Mouse (Mus musculus) MEL-GATA-1-ER (cell line): ENCODE measurements around the gene Ccna2.
"Not testable (repeated sequence)": the region's sequence is repeated elsewhere in the genome, so short reads cannot be mapped to it uniquely, and the experiment has no call there.

Experiments
- DNase-seq: peaks from one replicate; pipeline ENCODE4 v3.0.0-alpha.2; 2012; ENCODE audit warnings: low read depth; ENCODE audit errors: extremely low read depth

Ccna2 gene

DNA sequence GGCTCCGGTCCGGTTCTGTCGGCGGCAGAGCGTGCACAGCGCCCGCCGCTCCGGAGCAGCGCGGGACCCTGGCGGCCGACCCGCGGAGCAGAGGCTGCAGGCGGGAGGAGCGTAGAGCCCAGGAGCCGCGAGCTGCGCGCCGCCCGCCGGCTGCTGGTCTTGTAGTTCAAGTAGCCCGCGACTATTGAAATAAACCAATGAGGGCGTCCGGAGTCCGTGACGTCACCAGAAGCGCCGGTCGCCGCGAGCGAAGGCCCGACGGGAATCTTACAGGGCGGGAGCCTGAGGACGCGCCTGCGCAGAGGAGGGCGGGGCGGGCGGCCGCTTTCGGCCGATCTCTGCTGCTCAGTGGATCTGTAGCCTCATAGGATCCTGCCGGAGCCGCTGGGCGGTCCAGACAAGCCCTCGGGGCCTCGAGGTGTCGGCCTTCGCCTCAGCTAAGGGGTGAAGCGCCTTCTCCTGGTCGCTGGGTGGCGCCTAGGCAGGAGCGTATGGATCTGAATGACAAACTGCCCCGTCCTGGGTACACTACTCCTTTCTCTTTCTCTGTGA, at the start of gene Ccna2:
Gene Ccna2 (minus strand): TSS at position 324 of the 552 bp plus-strand sequence.
- DNase-seq = peak; percentile 96

DNA sequence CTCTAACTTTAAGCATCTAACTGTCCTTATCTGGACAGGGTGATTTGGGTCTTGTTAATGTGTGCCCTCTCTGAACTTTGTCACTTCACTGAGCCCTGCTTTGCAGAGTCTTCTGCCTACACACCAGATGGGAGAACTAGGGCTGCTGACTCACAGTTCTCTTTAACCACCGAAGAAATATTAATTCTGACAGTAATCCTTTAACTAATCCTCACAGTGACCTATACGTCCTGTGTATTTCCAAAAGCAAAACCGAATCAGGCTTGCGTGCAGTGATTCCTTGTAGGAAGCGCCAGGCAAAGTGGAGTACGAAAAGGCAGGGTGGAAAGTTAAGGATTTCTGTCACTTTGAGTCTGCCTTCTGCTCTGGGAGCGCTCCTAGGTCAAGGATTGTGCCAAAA, 46.2 kb upstream of the Ccna2 start:
- DNase-seq = no peak

DNA sequence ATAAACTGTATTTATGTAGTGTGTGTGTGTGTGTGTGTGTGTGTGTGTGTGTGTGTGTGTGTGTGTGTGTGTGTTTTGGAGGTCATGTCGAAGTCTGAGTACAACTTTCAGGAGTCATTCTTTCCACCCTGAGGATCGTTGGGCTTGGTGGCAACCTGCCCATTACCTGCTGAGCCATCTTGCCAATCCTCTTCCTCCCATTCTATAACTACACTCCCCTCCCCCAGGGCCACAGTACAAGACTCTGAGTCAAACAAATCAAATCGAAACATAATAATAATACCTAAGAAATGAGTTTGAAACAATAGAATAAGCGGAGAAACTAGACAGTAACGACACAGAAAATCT, 41.9 kb upstream of the Ccna2 start:
- DNase-seq = no peak

DNA sequence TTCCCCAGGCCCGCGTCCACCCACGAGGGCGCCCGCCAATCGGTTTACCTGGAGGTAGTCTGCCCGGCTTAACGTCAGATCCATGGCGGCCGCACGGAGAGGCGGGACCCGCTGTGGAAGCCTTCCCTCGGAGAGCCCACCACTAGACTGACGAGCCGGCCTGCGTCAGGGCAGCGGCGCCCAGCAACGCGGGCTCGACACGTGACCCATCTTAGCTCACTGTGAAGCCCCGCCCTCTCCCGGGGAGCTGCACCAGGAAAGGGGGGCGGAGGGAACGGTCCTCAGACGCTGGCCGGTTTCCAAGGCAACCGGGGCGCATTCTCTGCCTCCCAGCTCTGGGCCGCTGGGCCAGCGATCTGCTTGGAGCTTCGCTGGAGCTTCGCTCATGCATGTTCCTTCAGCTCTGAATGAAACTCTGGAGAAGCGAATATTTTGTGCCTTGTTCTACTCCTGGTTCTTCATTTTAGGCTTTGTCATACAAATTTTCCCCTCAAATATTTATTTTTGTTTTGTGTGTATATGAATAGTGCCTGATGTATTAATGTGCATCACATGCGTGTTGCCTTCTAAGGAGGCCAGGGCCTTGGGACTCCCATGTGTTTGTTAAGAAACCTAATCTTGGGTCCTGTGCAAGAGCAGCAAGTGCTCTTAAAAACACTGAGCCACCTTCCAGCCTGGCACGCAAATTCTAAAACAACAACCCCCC, 41.4 kb upstream of the Ccna2 start, which contains the start of gene Bbs7:
Gene Bbs7 (minus strand): TSS at position 276 of the 706 bp plus-strand sequence.
- peak; percentile 51 for DNase-seq

DNA sequence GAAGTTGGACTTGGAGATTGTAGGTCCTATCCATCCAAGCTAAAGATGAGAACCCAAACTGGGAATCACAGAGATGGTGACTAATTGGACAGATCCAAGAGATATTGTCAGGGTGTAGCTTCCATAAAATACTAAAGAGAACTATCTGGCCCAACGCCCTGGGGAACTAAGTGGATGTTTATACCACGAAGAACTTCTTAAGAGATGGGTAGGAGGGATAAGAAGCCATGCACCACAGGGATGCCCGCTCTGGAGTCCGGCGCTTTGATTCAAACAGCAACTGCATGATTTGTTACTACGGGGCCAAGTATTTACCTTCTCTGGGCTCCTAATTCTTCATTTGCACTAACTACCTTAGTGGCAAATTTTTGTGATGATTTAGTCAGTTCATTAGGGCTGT, 40.7 kb upstream of the Ccna2 start:
- DNase-seq = no peak

DNA sequence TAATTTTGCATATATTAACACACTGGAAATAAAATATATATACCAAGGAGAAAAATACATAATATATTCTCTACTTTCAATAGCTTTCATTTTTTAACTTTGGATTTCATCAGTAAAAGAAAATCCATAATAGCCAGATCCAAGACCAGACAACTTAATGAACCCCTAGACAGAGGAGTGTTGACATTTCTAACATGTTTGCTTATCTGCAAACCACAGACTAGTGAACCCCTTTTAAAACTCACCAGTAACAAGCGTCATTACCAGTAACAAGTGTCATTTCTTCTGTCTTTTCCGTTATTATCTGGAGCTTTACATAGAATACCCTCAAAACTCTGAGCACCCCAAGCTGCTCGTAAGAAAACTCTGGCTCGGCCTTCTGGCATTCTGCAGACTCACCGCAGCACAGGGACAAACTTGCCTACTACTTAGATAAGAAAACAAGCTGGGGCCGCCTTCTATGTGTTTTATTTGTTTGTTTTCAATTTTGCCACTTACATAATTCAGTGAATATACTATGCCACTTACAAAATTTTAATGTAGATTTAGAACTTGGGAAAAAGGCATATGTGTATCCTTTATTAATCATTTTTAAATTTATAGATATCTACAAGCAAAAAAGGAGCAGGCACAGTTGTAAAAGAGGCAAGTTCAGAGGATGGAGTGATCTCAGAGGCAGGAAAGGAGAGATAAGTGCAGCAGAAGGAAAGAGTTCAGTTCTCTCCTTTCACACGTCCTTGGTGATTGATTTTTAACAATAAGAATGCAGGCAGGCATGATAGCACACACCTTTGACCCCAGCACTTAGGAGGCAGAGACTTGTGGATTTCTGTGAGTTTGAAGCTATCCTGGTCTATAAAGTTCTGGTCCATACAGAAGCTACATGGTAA, 34.2 kb upstream of the Ccna2 start:
- DNase-seq = peak; percentile 55

DNA sequence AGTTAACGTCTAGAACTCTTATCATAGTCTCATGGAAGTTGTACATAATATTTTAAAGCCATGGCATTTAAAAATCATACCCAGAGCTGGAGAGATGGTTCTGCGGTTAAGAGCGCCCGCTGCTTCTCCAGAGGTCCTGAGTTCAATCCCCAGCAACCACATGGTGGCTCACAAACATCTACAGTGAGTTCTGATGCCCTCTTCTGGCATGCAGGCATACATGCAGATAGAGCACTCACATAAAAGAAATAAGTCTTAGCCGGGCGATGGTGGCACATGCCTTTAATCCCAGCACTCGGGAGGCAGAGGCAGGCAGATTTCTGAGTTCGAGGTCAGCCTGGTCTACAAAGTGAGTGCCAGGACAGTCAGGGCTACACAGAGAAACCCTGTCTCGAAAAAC, 27.8 kb upstream of the Ccna2 start:
- DNase-seq = not testable (repeated sequence)

DNA sequence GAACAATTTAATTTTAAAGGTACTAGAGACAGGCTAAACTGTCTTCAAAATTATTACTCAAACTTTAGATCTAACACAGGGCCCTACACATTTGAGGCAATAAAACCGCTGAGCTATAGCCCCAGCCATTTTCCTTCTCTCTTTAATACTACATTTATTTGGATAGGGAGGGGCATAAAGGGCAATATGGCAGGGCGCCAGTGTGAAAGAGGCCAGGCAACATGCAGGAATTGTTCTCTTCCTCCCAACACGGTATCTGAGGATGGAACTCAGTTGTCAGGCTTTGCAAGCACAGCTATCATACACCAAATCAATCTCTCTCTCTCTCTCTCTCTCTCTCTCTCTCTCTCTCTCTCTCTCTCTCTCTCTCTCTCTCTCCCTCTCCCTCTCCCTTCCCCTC, 26.9 kb upstream of the Ccna2 start:
- DNase-seq = no peak

DNA sequence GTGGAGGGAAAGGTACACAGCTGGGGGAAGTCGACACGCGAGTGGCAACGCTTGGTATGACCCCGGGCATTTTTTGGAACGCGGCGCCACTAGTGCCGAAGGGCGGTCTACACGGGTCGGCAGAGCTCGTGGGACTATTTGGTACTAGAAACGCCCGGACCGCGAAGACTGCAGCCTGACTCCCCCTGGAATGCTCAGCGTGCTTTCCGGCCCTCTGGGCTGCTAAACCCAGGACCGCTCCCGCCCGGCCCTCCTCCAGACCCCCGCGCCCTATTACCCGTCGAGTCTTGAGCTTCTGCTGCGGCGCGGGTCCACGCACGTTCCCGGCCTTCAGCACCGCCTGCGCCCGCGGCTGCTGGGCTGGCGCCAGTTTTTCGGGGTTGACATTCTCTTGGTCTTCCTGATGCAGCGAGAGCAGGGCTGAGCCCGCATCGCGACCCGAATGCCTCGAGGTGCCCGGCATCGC, 556 bp downstream of the Ccna2 start:
- DNase-seq = no peak

DNA sequence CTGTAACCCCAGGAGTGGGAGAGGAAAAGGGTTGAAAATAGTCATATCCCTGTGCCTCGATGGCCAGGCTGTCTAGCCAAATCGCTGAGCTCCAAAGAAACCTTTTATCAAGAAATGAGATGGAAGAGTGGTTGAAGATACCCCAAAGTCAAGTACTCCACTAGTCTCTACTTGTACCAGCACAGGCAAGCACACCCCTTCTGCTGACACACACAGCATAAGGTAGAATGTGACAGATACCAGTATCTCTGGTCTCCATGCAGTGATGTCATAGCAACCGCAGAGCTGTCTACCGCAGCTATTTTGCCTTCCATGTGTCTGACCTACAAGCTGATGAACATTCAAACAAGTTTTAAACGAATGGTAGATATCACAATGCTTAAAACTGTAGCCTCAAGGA, 2.1 kb downstream of the Ccna2 start:
- DNase-seq = peak; percentile 34

DNA sequence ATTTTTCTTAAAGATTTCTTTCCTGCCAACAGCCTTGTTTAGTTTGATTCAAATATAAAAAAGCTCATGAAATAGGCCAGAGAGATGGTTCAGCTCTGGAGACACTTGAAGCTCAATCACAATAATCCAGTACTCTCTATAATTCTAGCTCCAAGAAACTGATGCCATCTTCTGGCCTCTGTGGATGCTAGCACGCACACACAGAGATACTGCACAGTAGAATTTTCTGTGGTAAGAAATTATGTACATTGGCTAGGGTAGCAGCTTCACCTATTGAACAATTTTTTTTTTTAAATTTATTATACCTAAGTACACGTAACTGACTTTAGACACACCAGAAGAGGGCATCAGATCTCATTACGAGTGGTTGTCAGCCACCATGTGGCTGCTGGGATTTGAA, 8.3 kb downstream of the Ccna2 start:
- no peak for DNase-seq

DNA sequence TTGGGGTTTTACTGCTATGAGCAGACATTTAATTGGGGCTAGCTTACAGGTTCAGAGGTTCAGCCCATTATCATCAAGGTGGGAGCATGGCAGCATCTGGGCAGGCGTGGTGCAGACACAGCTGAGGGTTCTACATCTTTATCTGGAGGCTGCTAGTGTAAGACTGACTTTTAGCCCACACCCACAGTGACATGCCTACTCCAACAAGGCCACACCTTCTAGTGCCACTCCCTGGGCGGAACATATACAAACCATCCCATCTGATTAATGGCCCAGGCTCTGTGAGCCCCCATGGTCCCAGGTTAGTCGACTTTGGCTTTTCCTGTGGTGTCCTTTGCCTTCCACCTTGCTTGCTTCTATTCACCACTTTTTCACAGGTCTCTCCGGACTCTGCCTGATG, 12.3 kb downstream of the Ccna2 start:
- DNase-seq = no peak

DNA sequence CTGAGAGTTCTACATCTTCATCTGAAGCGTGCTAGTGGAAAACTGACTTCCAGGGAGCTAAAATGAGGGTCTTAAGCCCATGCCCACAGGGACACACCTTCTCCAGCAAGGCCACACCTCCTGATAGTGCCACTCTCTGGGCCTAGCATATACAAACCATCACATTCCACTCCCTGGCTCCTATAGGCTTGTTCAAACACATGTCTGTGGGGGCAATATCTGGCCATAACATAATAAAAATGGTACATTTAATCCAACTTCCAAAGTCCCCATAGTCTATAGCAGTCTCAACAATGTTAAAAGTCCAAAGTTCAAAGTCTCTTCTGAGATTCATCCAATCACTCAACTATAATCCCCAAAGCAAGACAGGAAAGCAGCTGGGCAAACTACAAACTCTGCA, 14.3 kb downstream of the Ccna2 start:
- no peak for DNase-seq

DNA sequence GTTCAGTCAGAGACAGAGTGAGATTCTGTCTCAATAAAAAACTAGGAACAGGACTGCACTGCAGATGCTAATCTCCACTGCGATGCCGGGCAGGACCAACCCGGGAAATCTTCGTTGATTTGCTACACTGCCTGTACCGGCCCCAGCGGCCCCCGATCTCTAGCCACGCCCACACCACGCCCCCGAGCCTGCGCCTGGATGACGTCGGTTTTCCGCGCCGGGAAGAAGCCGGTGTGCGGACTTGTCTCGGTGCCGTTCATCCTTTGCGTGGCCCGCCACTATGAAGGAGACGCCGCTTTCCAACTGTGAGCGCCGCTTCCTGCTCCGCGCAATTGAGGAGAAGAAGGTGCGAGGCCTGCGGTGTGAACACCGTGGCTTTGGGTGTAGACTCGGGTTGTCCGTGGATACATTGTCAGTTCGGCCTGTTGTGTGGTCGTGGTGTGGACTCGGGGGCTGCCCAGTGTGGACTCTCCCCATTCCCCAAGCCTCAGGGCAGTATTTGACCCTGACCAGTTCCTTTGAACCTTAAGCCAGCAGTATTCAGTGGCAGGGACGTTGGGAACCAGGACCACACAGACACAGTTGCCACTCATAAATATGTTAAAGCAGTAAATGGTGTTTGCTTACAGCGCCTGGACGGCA, 19.4 kb downstream of the Ccna2 start, which contains the start of gene Exosc9:
Gene Exosc9 (plus strand): TSS at position 201 of the 642 bp plus-strand sequence.
- peak; percentile 46 for DNase-seq

DNA sequence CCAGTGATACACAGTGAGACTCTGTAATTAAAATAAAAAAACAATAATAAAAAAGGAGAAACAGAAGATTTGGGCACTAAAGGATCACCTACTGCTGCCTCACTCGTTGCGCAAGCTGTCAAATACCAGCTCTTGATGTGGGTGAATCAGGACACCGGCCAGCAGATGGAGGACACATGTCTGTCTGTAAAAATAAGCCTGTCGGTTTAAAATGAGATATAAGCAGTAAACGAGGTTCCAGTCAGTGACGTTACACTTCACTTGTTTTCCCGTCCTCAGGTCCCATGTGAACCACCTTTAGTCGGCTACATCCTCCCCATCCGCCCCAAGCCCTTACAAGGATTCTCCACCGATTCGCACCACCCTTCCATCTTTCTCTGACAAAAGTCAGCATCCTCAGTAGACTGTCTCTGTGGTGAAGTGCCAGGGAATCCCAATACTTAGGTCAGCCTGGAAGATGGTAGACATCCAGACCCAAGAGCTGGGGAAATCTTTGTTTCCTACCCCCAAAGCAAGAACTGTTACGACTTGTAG, 20.0 kb downstream of the Ccna2 start:
- no peak for DNase-seq

DNA sequence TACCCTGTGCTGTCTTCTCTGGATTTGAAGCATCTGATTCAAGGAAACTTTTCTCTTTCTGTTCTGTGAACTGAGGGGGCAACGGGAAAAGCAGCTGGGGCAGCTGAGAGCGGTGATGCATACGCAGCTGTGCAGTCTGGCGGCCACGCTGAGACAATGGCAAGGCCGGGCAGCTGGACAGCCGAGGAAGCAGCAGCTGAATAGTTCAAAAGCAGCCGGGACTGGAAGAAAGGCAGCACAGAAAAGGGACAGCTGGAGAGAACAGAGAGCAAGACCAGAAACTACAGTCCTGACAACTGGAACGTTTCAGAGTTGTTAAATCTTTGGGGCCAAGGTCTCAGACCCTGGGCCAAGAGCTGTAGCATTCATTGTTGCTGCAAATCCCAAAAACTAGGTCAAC, 20.6 kb downstream of the Ccna2 start:
- DNase-seq = no peak

DNA sequence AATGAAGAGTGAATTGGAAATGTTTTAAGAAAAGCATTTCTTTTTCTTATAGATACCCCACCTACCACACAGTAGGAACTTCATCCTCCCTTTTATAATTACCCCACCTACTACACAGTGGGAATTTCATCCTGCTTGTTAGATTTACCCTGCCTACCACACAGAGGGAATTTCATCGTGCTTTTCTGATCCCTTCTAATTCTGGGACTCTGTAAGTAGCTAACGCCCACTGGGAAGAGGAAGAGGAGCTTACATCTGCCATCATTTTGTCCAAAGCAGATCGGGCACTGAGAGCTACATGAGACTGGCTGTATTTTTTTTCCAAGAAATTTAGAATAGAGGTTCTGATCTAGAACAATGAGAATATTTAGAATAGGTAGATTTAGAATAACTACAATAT, 27.0 kb downstream of the Ccna2 start:
- no peak for DNase-seq

DNA sequence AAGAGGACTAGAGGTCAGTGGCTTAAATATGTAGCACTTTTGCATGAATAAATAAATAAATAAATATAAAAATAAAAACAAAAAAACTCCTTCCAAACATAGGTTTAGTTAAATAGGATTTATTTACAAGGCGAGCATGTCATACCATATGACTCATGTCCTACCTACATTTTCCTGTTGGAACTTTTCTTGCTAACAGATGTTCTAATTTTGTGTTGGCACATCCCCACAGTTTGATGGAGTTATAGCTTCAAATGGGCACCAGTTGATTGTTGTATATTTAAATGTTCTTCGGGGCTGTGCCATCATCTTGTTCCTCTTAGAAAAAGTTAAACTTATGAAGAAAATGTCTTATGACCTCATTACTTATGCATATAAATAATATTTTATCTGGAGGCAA, 30.6 kb downstream of the Ccna2 start:
- no peak for DNase-seq

DNA sequence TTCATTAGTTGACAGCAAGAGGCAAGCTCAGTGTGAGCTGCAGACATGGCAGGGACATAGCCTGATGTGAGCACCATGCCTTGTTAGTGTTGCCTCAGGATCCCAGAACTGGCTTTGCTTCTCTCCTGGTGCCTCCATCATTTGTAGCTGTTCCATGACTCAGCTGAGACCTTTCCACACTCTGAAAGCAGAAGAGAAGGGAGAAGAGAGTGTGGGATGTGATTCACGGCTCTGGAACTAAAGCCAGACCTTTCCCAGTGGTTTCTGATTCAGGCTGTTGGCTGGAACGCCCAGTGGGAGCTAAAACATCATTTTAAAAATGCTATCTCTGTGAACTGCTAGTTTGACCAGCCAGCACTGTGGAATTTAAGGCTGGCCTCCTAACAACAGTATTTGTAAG, 31.2 kb downstream of the Ccna2 start:
- no peak for DNase-seq

DNA sequence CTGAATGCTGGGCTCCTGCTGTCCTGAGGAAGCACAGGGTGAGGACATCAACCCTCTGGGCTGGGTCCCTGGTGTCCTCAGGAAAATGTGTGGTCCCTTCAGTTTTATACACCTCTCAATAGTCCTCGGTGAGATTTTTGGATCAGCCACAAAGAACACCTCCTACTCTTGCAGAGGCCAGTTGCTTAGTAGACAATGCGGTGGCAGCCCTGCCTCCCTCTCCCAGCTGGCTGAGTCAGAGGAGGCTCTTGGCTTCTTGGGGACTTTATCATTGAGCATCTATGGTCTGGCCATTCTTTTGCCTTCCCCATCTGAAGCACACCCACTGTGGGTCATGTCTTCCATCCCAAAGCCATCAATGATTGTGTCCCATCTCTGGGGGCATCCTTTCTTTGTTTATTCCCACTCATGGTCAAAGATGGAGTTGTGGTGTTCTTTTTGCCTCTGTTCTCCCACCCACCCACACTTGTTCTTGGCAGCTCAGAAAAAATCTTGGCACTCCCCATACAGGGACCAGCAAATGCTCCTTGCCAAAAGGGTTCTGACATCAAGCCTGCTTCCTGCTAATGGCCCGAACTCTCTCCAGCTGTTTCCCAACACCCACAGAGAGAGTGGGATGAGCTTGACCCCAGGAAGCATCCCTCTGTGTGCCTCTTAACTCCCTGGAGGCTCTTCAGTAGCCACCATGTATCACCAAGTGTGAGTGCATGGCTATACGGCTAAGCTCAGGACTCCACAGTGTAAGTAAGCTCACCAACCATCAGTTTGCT, 34.1 kb downstream of the Ccna2 start:
- no peak for DNase-seq

DNA sequence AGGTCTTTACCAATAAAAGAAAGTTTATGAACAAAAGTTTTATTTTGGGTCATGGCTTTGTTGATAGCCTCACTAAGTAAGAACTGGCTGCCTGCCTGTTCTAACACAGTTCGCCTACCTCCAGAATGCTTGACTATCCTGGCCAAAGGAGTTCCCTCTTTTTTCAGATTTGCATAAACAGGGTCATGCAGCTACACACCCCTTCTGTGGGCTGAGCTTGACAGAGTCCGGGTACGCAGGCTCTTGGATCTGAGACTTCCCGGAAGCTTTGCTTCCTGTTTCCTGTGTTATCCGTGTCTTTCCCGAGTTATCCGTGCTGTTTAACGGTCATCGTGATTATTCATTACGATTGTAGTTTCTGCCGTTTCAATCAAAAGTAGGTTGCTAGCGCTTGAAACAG, 35.9 kb downstream of the Ccna2 start:
- DNase-seq = peak; percentile 8
